In the genomic region with DNA sequence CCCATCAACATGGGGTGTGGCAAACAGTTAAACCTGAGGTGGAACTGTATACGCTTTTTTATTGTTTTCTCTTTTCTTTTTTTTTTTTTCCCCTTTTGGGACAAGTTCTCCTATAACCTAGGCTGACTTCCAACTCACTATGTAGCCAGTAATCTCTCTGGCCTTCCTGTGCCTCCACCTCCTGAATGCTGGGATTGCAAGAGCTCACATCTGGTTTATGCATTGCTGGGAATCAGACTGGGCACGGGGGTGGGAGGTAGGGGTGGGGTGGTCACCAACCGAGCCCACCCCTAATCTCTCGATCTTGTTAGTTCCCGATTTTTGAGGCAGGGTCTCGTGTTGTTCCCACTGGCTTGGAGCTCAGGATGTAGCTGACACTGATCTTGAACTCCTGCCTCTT, we compare ENCODE assay signal across 30 mouse cellular contexts. TPM values are rescaled to one million over a fixed set of nuclear protein-coding genes. Genes with fewer than 3 reads are reported as not detected.
"Had no signal": no experiment of that assay in that cellular context is flagged by ENCODE, and none has a peak within 500 bp of the region (broad histone marks: within the 10 kb centered on the region; RNA-seq: fewer than 3 reads in every experiment).

No protein-coding gene starts in this region.

- H3K27ac ChIP-seq: heart, embryonic 13.5 days; heart, embryonic 15.5 days; hindbrain, embryonic 13.5 days; intestine, embryonic 15.5 days; layer of hippocampus, adult 2 months; left cerebral cortex, adult 2 months; limb, embryonic 10.5 days; limb, embryonic 12.5 days; liver, embryonic 12.5 days; liver, embryonic 14.5 days had no signal

- H3K9ac ChIP-seq: heart, embryonic 13.5 days; heart, embryonic 15.5 days; hindbrain, embryonic 13.5 days; intestine, embryonic 15.5 days; limb, embryonic 12.5 days; liver, embryonic 12.5 days; liver, embryonic 14.5 days had no signal

- DNase-seq: gastrocnemius, postnatal 10 days; gastrocnemius, postnatal 36 days; heart, adult 18-20 months; heart, postnatal 14 days; heart, postnatal 36 days; kidney, adult 18-20 months; kidney, adult 8-10 months; kidney, postnatal 10 days; kidney, postnatal 25 days; kidney, postnatal 4 days had no signal

- H3K9me3 ChIP-seq: heart, embryonic 13.5 days; heart, embryonic 15.5 days; hindbrain, embryonic 13.5 days; intestine, embryonic 15.5 days; limb, embryonic 10.5 days; limb, embryonic 12.5 days; liver, embryonic 12.5 days had no signal

- ATAC-seq: hindbrain, embryonic 16.5 days; inflammation-experienced regulatory T-cells, adult 6 months; intestine, embryonic 15.5 days; intestine, postnatal 0 days; liver, embryonic 12.5 days had no signal

- H3K4me3 ChIP-seq: heart, embryonic 13.5 days; heart, embryonic 15.5 days; hindbrain, embryonic 13.5 days; intestine, embryonic 15.5 days; layer of hippocampus, adult 2 months; left cerebral cortex, adult 2 months; limb, embryonic 10.5 days; limb, embryonic 12.5 days; liver, embryonic 12.5 days had no signal

- H3K27me3 ChIP-seq: heart, embryonic 15.5 days; intestine, embryonic 15.5 days; limb, embryonic 12.5 days; liver, embryonic 12.5 days had no signal

- H3K4me2 ChIP-seq: heart, embryonic 11.5 days; heart, embryonic 13.5 days; heart, embryonic 15.5 days; hindbrain, embryonic 13.5 days; intestine, embryonic 15.5 days; limb, embryonic 12.5 days; liver, embryonic 12.5 days had no signal

- H3K36me3 ChIP-seq: heart, embryonic 13.5 days; heart, embryonic 15.5 days; hindbrain, embryonic 13.5 days; intestine, embryonic 15.5 days had no signal

RNA-seq across cellular contexts. Expression of gene Gm42878, which starts 44.6 kb away (rescaled TPM):
- polyA plus RNA-seq: gonadal fat pad, adult 2 months; heart, embryonic 11.5 days; heart, embryonic 13.5 days; heart, embryonic 15.5 days; heart, postnatal 0 days; hindbrain, embryonic 11.5 days; hindbrain, embryonic 13.5 days; hindbrain, embryonic 16.5 days; inflammation-experienced regulatory T-cells, adult 6 months; intestine, embryonic 15.5 days; intestine, postnatal 0 days; kidney, embryonic 14.5 days; kidney, embryonic 16.5 days; limb, embryonic 10.5 days; limb, embryonic 12.5 days; liver, embryonic 12.5 days; liver, embryonic 16.5 days had no signal
